In the genomic region with DNA sequence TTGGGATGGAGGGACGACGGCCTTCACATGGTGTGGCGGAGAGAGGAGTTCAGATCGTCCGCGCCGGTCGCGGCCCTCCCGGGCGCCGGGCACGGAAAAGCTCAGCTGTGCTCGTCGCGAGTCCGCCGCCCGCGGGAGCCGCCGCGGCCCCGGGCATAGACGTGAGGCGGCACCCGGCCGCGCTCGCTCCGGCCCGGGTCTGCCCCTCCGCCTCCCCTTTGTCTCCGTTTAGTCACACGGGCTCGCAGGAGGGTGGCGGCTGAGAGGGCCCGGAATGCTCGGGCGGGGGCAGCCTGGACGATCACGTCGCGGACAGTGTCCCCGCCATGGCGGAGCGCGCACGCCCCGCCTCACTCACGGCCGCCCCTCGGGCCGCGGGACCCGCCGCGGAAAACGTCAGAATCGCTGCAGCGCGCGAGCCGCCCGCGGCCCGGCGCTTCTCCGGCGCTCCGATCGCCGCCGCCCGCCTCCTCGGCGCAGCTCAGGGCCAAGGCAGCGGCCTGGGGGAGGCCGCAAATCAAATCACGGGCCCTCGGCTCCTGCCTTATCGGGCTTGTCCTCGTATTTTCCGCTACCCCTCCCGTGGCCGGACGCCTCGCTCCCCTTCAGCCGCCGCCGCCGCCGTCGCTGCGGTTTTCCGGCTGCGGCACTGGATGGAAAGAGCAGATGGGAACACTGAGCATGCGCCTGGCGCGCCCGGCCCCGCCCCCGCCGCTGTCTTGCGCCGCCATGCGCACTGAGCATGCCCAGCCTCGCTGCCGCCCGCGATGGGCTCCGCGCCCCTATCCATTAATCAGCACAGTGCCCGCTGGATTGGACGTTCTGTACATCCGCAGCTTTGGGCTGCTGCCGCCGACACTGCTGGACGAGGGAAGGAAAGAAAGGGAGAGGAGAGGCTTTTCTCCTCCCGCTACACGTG, we compare ENCODE assay signal across 8 mouse cellular contexts. TPM values are rescaled to one million over a fixed set of nuclear protein-coding genes. Genes with fewer than 3 reads are reported as not detected.
DNase-seq lines count a peak whose midpoint lies in the region; ATAC-seq and TF ChIP-seq lines count a peak whose summit lies in the region.

A gene (minus strand): TSS at position 651 of the 919 bp plus-strand sequence.

- POLR2A ChIA-PET in Patski (lab: Charles Lee) = interaction anchor here (2.2 kb wide), 1 partner anchor 70 kb away, joined by 7 read pairs; a partner anchor contains a TSS

- H3K27me3 ChIP-seq in Patski = no peaks in the 10 kb centered on the region
- H3K27me3 ChIP-seq in hindbrain, embryonic 12.5 days = no peaks in the 10 kb centered on the region

- in situ Hi-C loops in Patski (cut with MboI; ENCODE audit: low pct_unique_long_range_greater_than_20kb) = loop anchor here (5.0 kb wide), 1 partner anchor 67 kb away; no protein-coding TSS in a partner anchor

- CTCF ChIA-PET in Patski (lab: Charles Lee) = interaction anchor here (1.3 kb wide), 1 partner anchor 113 kb away, joined by 3 read pairs; no protein-coding TSS in a partner anchor

- H3K27ac ChIP-seq in hindbrain, embryonic 12.5 days = peak within 1 kb of the TSS; percentile 98

- peaks cover 38% of the 10 kb centered on the region for H3K4me1 ChIP-seq in hindbrain, embryonic 12.5 days

- DNase-seq in Patski (ENCODE audit: low read depth, low spot score) = peak; percentile 44
- peak; percentile 98 for DNase-seq in cerebellum, postnatal 10 days
- peak; percentile 89 to 93 for DNase-seq in frontal cortex, postnatal 10 days (ENCODE audit: low spot score in 2 of 2)
- peak; percentile 93 to 95 for DNase-seq in layer of hippocampus, postnatal 25 days (ENCODE audit: extremely low spot score in 1 of 2, low spot score in 1 of 2)
- peak; percentile 97 for DNase-seq in lung, postnatal 14 days
- DNase-seq in ovary, postnatal 36 days (ENCODE audit: low spot score) = peak; percentile 95
- peak; percentile 95 for DNase-seq in thymus, postnatal 14 days

- H3K9ac ChIP-seq in hindbrain, embryonic 12.5 days = peak within 1 kb of the TSS; percentile 97

- peak within 1 kb of the TSS; percentile 97 for H3K4me3 ChIP-seq in hindbrain, embryonic 12.5 days

- no peak for TF ChIP-seq CTCF in Patski (IDR thresholded peaks at IDR 0.05)

- H3K36me3 ChIP-seq in hindbrain, embryonic 12.5 days = no peaks in the 10 kb centered on the region

- under 1% methylated on average over 102 of the region's 121 CpGs for WGBS in hindbrain, embryonic 12.5 days

- peak within 1 kb of the TSS; percentile 85 for H3K4me2 ChIP-seq in hindbrain, embryonic 12.5 days (replicated peaks)

- H3K9me3 ChIP-seq in hindbrain, embryonic 12.5 days (replicated peaks) = no peaks in the 10 kb centered on the region

- peak; percentile 88 for ATAC-seq in Patski
- peak; percentile 97 for ATAC-seq in hindbrain, embryonic 12.5 days (ENCODE audit: low FRiP score)

RNA-seq across cellular contexts. Expression of the gene that starts here (rescaled TPM):
- 36.8 TPM for polyA plus RNA-seq in Patski (2021)
- 38.2 and 39.7 TPM in 2 replicates for polyA plus RNA-seq in hindbrain, embryonic 12.5 days (2016; fragmentation: Nextera tagmentation; extraction: Ambion mirVana)
- total RNA-seq in layer of hippocampus, postnatal 25 days (2021) = 100 to 1,000 TPM; 132 to 142 TPM

Comparison
In these comparisons a context has a peak if more than half of its experiments do, and no peak if none do; other contexts are left out.
1. Peak in every context shown above with its lines: DNase-seq, ATAC-seq, H3K4me3 ChIP-seq and H3K27ac ChIP-seq.
2. DNase-seq: peak in every context shown above with its lines; median percentile 98 in cerebellum, postnatal 10 days; 97 in lung, postnatal 14 days; 95 in ovary, postnatal 36 days; 95 in thymus, postnatal 14 days; 94 in layer of hippocampus, postnatal 25 days; 91 in frontal cortex, postnatal 10 days; 44 in Patski.